Mouse (Mus musculus): ENCODE measurements at regions not wholly inside any gene's neighbourhood (a gene's known extent, or its start where the extent isn't known, plus 50 kb on each side); places are given as distances from the start of the nearest gene placed in this dataset.

DNA sequence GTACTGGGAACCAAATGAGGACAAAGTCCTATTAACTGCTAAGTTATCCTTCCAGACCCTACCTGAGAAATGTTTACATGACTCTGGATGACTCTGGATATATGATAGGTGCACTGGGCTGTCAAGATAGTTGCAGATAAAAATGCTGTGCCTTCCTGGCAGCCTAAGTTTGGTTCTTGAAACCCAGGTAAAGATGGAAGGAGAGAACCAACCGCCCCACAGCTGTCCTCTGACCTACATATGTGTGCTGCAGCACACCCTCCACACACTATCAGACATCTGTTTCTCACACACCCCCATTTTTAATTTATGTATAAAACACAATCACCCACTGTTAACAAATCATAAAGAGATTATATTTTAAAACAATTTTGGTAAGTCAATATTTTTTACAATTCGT, 533.4 kb upstream of the Nrp1 start:
- Histone ChIP-seq H3K4me1 (ENCODE audit: control insufficient read depth, insufficient read depth, low read length) (no peaks in the 10 kb centered on the region), H3K9me3 (ENCODE audit: control insufficient read depth, low read length) (no peaks in the 10 kb centered on the region), H3K9ac (ENCODE audit: low read depth, low read length) (no peak overlapping the region), H3K27ac (ENCODE audit: low read length) (no peak overlapping the region), H3K4me3 (ENCODE audit: low read length) (no peak overlapping the region), H3K4me2 (ENCODE audit: low read depth, low read length) (no peak overlapping the region), H3K27me3 (replicated peaks; ENCODE audit: control insufficient read depth, insufficient read depth, low read length) (no peaks in the 10 kb centered on the region), H3K36me3 (ENCODE audit: control insufficient read depth, insufficient read depth, low read length) (no peaks in the 10 kb centered on the region)
- no peak for ATAC-seq
- WGBS: 82% methylated on average over 2 of the region's 2 CpGs

DNA sequence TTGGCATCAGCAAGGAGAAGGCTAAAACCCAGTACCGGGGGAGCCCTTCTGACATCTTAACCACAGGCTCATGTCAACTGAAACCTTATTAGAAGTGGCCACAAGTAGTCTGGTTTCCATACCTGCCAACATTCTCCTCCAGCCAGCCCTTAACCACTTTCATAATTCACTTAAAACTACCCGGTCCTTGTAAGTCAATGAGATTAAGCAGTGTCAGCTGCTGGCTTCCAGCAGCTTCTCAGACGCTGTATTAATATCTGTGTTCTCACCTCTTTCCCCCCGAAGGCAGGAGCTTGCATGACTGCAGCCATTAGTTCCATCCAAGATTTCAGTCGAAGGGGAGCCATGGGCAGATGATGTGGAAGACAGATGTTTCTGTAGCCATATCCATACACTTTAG, 530.6 kb upstream of the Nrp1 start:
- no peaks in the 10 kb centered on the region for H3K4me1 ChIP-seq (ENCODE audit: control insufficient read depth, insufficient read depth, low read length)
- 64% methylated on average over 5 of the region's 5 CpGs for WGBS

DNA sequence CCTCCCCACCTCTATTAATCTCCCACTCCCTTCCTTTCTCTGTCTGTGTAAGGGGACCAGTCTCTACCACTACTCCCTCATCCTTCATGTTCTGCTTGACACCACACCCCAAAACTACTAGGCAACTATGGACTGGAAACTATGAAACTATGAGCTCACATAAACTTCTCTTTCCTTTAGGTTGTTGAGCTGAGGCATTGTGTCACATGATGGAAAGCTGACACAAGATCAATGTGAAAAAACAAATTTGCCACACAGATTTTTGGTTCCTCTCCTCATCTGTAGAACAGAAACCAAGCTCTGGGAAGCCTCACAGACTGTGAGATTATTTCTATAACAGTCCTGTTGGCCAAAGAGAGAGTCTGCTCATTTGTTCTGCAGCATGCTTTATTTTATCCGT, 528.7 kb upstream of the Nrp1 start:
- H3K4me1 ChIP-seq (ENCODE audit: control insufficient read depth, insufficient read depth, low read length): no peaks in the 10 kb centered on the region
- H3K9me3 ChIP-seq (ENCODE audit: control insufficient read depth, low read length): no peaks in the 10 kb centered on the region
- H3K4me3 ChIP-seq (ENCODE audit: low read length): no peak overlapping the region
- H3K27me3 ChIP-seq (replicated peaks; ENCODE audit: control insufficient read depth, insufficient read depth, low read length): no peaks in the 10 kb centered on the region
- WGBS: 72% methylated on average over 1 of the region's 1 CpGs
- H3K27ac ChIP-seq (ENCODE audit: low read length): no peak overlapping the region
- ATAC-seq: no peak
- no peak overlapping the region for H3K4me2 ChIP-seq (ENCODE audit: low read depth, low read length)
- H3K9ac ChIP-seq (ENCODE audit: low read depth, low read length): no peak overlapping the region
- H3K36me3 ChIP-seq (ENCODE audit: control insufficient read depth, insufficient read depth, low read length): no peaks in the 10 kb centered on the region

More for the DNA sequence above, 530.6 kb upstream of the Nrp1 start:
- Histone ChIP-seq H3K9me3 (ENCODE audit: control insufficient read depth, low read length) (no peaks in the 10 kb centered on the region), H3K27me3 (replicated peaks; ENCODE audit: control insufficient read depth, insufficient read depth, low read length) (no peaks in the 10 kb centered on the region), H3K27ac (ENCODE audit: low read length) (no peak overlapping the region), H3K36me3 (ENCODE audit: control insufficient read depth, insufficient read depth, low read length) (no peaks in the 10 kb centered on the region), H3K4me3 (ENCODE audit: low read length) (no peak overlapping the region), H3K4me2 (ENCODE audit: low read depth, low read length) (no peak overlapping the region), H3K9ac (ENCODE audit: low read depth, low read length) (no peak overlapping the region)
- ATAC-seq: no peak

DNA sequence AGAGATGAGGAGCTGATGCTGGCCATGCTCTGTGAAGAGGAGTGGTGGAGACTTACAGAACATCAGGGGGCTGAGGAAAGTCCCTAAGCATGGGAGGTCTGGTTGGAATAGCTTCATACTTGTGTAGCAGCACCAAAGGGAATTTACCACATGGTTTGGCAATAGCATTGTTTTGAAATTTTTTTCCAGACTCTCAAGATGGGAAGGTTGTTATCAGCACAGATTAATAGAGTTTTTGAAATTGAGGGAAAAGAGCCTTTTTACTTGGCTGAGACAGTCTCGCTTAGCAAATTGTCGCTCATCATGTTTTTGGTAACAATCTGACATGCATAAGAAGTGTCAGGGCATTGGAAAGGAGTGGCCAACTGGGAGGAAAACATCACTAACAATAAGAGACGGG, 524.4 kb upstream of the Nrp1 start:
- no peak for ATAC-seq

DNA sequence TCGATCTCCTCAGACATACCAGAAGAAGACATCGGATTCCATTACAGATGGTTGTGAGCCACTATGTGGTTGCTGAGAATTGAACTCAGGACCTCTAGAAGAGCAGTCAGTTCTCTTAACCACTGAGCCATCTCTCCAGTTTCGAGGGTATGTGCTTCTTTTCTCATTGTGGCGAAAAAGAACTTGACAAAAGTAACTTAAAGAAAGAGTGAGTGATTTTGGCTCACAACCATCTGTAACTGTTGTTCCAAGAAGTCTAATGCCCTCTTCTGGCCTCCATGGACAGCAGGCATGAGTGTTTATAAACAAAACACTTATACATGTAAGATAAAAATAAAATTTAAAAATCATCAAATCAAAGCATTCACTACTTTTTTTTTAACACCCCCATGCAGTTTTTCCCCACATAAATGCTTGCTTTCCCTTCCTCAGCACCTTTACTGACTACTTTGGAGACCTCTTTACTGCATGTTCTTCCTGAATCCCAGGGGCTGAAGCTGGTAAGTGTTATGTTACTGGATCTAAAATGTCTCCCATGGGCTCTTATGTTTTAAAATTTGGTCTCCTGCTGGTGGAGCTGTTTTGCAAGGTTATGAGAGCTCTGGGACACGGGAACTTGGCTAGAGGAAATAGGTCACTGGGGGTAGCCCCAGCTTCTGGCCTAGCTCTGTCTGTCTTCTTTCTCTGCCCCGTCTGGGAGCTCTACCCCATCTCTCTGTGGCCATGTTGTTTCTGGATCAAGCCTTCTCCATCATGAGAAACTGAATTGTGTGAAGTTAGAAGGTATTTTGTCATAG, 521.8 kb upstream of the Nrp1 start:
- Histone ChIP-seq H3K36me3 (ENCODE audit: control insufficient read depth, insufficient read depth, low read length) (no peaks in the 10 kb centered on the region), H3K9me3 (ENCODE audit: control insufficient read depth, low read length) (no peaks in the 10 kb centered on the region), H3K4me3 (ENCODE audit: low read length) (no peak overlapping the region), H3K27ac (ENCODE audit: low read length) (no peak overlapping the region), H3K27me3 (replicated peaks; ENCODE audit: control insufficient read depth, insufficient read depth, low read length) (no peaks in the 10 kb centered on the region), H3K4me2 (ENCODE audit: low read depth, low read length) (no peak overlapping the region), H3K9ac (ENCODE audit: low read depth, low read length) (no peak overlapping the region), H3K4me1 (ENCODE audit: control insufficient read depth, insufficient read depth, low read length) (no peaks in the 10 kb centered on the region)
- ATAC-seq: no peak
- WGBS: 80% methylated on average over 6 of the region's 6 CpGs

More for the DNA sequence above, 524.4 kb upstream of the Nrp1 start:
- H3K4me1 ChIP-seq (ENCODE audit: control insufficient read depth, insufficient read depth, low read length): no peaks in the 10 kb centered on the region
- no peaks in the 10 kb centered on the region for H3K27me3 ChIP-seq (replicated peaks; ENCODE audit: control insufficient read depth, insufficient read depth, low read length)
- no peak overlapping the region for H3K4me2 ChIP-seq (ENCODE audit: low read depth, low read length)
- no peak overlapping the region for H3K9ac ChIP-seq (ENCODE audit: low read depth, low read length)
- H3K9me3 ChIP-seq (ENCODE audit: control insufficient read depth, low read length): no peaks in the 10 kb centered on the region
- no peak overlapping the region for H3K27ac ChIP-seq (ENCODE audit: low read length)
- H3K36me3 ChIP-seq (ENCODE audit: control insufficient read depth, insufficient read depth, low read length): no peaks in the 10 kb centered on the region
- 66% methylated on average over 3 of the region's 3 CpGs for WGBS
- H3K4me3 ChIP-seq (ENCODE audit: low read length): no peak overlapping the region

DNA sequence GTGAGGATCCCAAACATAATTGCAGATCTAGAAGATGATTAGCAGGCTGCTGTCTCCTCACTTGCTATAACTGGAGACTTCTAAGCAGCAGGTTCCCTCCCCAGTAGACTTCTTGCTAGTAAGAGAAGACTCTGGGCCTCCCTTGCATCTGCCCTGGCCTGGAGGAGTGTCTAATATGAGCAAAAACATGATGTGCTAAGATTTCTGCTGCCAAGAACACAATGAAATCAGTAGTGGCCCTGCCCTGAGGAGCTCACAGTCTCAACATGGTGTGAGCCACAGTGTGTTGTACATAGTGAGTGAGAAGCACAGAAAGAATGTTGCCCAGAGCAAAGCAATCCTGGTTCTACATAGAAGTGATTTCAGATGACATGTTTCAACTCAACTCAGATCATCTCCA, 520.1 kb upstream of the Nrp1 start:
- no peak overlapping the region for H3K4me3 ChIP-seq (ENCODE audit: low read length)
- no peak overlapping the region for H3K4me2 ChIP-seq (ENCODE audit: low read depth, low read length)
- no peak for ATAC-seq
- H3K27ac ChIP-seq (ENCODE audit: low read length): no peak overlapping the region
- H3K36me3 ChIP-seq (ENCODE audit: control insufficient read depth, insufficient read depth, low read length): no peaks in the 10 kb centered on the region
- no peaks in the 10 kb centered on the region for H3K27me3 ChIP-seq (replicated peaks; ENCODE audit: control insufficient read depth, insufficient read depth, low read length)
- H3K9me3 ChIP-seq (ENCODE audit: control insufficient read depth, low read length): no peaks in the 10 kb centered on the region
- no peaks in the 10 kb centered on the region for H3K4me1 ChIP-seq (ENCODE audit: control insufficient read depth, insufficient read depth, low read length)
- no peak overlapping the region for H3K9ac ChIP-seq (ENCODE audit: low read depth, low read length)

DNA sequence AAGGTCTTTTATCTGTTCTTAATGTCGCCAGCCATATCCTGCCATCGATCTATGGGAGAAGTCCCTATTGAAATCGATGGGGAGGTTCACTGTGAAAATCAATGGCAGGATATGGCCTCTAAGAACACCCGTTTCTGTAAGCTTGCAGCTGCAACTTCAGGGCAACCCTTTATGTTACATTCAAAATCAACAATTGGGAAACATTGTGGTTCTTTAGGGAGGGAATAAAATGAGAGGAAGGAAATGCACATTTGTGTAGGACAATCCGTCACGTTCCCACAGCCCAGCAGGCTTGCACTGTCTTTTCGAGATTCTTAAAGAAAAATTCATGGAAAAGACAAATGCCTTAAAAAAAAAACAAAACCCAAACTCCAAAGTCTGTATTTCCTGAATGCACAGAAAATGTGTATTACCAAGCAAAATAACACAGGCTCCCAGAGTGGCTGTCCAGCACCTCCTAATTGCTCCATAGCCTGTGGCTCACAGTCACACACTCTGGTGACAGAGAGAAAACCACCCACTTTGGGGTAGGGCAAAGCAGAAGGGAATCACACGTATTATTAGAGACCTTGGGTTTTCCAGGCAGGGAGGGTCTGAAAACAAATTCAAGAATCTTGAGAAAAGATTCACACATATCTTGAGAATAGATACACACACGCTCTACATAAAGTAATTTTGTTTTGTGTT, 510.9 kb upstream of the Nrp1 start:
- 68% methylated on average over 9 of the region's 9 CpGs for WGBS

DNA sequence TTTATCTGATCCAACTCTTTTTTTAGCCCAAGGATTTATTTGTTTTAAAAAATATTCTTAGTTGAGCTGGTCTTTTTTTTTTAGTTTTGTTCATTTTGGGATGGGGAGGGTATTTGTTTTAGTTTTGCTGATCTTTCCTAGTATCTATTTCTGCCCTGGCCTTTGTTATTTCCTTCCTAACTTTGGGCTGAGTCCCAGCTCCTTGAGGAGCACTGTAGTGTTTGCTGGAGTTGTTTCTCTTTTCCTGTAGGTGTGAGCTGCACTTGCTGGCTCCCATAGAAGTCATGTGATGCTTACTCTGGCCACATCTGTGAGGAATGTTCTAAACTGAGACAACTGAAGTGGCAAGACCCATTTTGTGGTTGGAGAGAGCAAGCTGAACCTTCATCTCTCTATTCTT, 508.5 kb upstream of the Nrp1 start:
- no peak for ATAC-seq
- H3K4me3 ChIP-seq (ENCODE audit: low read length): no peak overlapping the region

More for the DNA sequence above, 510.9 kb upstream of the Nrp1 start:
- no peak overlapping the region for H3K4me3 ChIP-seq (ENCODE audit: low read length)
- no peaks in the 10 kb centered on the region for H3K36me3 ChIP-seq (ENCODE audit: control insufficient read depth, insufficient read depth, low read length)
- no peaks in the 10 kb centered on the region for H3K27me3 ChIP-seq (replicated peaks; ENCODE audit: control insufficient read depth, insufficient read depth, low read length)
- H3K9ac ChIP-seq (ENCODE audit: low read depth, low read length): no peak overlapping the region
- no peak for ATAC-seq
- H3K9me3 ChIP-seq (ENCODE audit: control insufficient read depth, low read length): no peaks in the 10 kb centered on the region
- H3K27ac ChIP-seq (ENCODE audit: low read length): no peak overlapping the region
- H3K4me1 ChIP-seq (ENCODE audit: control insufficient read depth, insufficient read depth, low read length): no peaks in the 10 kb centered on the region
- no peak overlapping the region for H3K4me2 ChIP-seq (ENCODE audit: low read depth, low read length)

DNA sequence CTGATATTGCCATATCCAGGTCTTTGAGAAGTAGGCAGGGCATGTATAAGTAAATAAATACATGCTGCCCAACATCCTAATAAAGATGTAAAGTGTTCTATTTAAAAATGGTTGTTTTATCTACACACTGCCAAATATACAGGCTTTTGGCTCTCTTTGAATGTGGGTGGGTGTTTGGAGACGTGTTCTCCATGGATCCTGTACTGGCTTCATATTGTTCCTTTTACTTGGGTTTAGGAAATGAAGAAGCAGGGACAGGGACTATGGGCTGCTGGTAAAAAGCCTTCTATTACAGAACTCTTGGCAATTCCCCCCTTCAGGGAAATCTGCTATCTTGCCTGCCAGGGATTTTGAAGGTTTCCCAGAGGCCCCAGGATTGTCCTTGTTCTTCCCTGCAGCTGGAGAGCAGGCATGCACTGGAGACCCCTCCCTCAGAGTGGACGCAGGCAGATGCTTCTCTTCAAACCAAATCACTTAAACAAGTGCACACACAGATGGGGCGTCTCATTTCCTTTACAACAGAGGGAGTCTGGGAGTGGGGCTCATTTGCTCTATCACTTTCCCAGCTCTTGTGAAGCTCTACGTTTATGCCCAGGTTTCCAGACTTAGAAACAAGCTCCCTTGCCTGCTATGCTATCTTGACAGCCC, 502.6 kb upstream of the Nrp1 start:
- Histone ChIP-seq H3K9me3 (ENCODE audit: control insufficient read depth, low read length) (no peaks in the 10 kb centered on the region), H3K36me3 (ENCODE audit: control insufficient read depth, insufficient read depth, low read length) (no peaks in the 10 kb centered on the region), H3K4me2 (ENCODE audit: low read depth, low read length) (no peak overlapping the region), H3K4me3 (ENCODE audit: low read length) (no peak overlapping the region), H3K9ac (ENCODE audit: low read depth, low read length) (no peak overlapping the region), H3K4me1 (ENCODE audit: control insufficient read depth, insufficient read depth, low read length) (no peaks in the 10 kb centered on the region; the same call in none of the 2 replicates), H3K27ac (ENCODE audit: low read length) (peak overlapping the region; percentile 55; the same call in 1 of the 2 replicates), H3K27me3 (replicated peaks; ENCODE audit: control insufficient read depth, insufficient read depth, low read length) (no peaks in the 10 kb centered on the region)
- peak; percentile 84 for ATAC-seq
- 24% methylated on average over 4 of the region's 4 CpGs for WGBS

More for the DNA sequence above, 508.5 kb upstream of the Nrp1 start:
- H3K27me3 ChIP-seq (replicated peaks; ENCODE audit: control insufficient read depth, insufficient read depth, low read length): no peaks in the 10 kb centered on the region
- no peak overlapping the region for H3K9ac ChIP-seq (ENCODE audit: low read depth, low read length)
- H3K4me2 ChIP-seq (ENCODE audit: low read depth, low read length): no peak overlapping the region
- no peak overlapping the region for H3K27ac ChIP-seq (ENCODE audit: low read length)
- H3K4me1 ChIP-seq (ENCODE audit: control insufficient read depth, insufficient read depth, low read length): no peaks in the 10 kb centered on the region
- no peaks in the 10 kb centered on the region for H3K36me3 ChIP-seq (ENCODE audit: control insufficient read depth, insufficient read depth, low read length)
- H3K9me3 ChIP-seq (ENCODE audit: control insufficient read depth, low read length): no peaks in the 10 kb centered on the region

All from intestine, embryonic 16.5 days (tissue).